Mouse (Mus musculus): ENCODE data around the gene Tmem131.

GRCm38 (mm10) chr1:36915200-36915580, 28.3 kb downstream of the Tmem131 start:
- TF ChIP-seq CTCF (IDR thresholded peaks at IDR 0.05; ENCODE audit: borderline replicate concordance, insufficient read depth, low read length) (no peak), POLR2A (IDR thresholded peaks at IDR 0.05; ENCODE audit: low read depth, low read length) (no peak)
